Mouse (Mus musculus): ENCODE results near the gene 2210407C18Rik.

The 2210407C18Rik gene

GRCm38 (mm10) chr11:58615975-58616374, at the start of gene 2210407C18Rik:
Gene 2210407C18Rik, minus strand, starts transcription at chr11:58616075.
- no peak for DNase-seq (ENCODE audit: low read depth, low spot score)

GRCm38 (mm10) chr11:58658596-58658995, 42.7 kb upstream of the 2210407C18Rik start, which contains the start of gene Olfr322:
Gene Olfr322, plus strand, starts transcription at chr11:58658782.
- no peak for DNase-seq (ENCODE audit: low read depth, low spot score)

GRCm38 (mm10) chr11:58655151-58655550, 39.3 kb upstream of the 2210407C18Rik start:
- DNase-seq (ENCODE audit: low read depth, low spot score), result no peak

GRCm38 (mm10) chr11:58643350-58643749, 27.5 kb upstream of the 2210407C18Rik start:
- DNase-seq (ENCODE audit: low read depth, low spot score), result peak; percentile 21

- DNase-seq (ENCODE audit: low read depth, low spot score), result no peak
Observed at GRCm38 (mm10) chr11:58641638-58642358, 25.9 kb upstream of the 2210407C18Rik start.

- no peak for DNase-seq (ENCODE audit: low read depth, low spot score)
Observed at GRCm38 (mm10) chr11:58641057-58641456, 25.2 kb upstream of the 2210407C18Rik start.

GRCm38 (mm10) chr11:58640272-58640867, 24.5 kb upstream of the 2210407C18Rik start, which contains the start of gene Trim58:
Gene Trim58, plus strand, starts transcription at chr11:58640465.
- DNase-seq (ENCODE audit: low read depth, low spot score), result peak; percentile 17

GRCm38 (mm10) chr11:58638176-58638701, 22.4 kb upstream of the 2210407C18Rik start:
- DNase-seq (ENCODE audit: low read depth, low spot score), result no peak

- peak; percentile 63 for DNase-seq (ENCODE audit: low read depth, low spot score)
Observed at GRCm38 (mm10) chr11:58636376-58636977, 20.6 kb upstream of the 2210407C18Rik start.

GRCm38 (mm10) chr11:58634878-58635277, 19.0 kb upstream of the 2210407C18Rik start:
- no peak for DNase-seq (ENCODE audit: low read depth, low spot score)

GRCm38 (mm10) chr11:58630401-58630800, 14.5 kb upstream of the 2210407C18Rik start, which contains the start of gene Olfr323:
Gene Olfr323, minus strand, starts transcription at chr11:58630501.
- DNase-seq (ENCODE audit: low read depth, low spot score), result no peak

- no peak for DNase-seq (ENCODE audit: low read depth, low spot score)
Observed at GRCm38 (mm10) chr11:58626146-58626545, 10.3 kb upstream of the 2210407C18Rik start.

GRCm38 (mm10) chr11:58618793-58619192, 2.9 kb upstream of the 2210407C18Rik start:
- DNase-seq (ENCODE audit: low read depth, low spot score), result no peak

GRCm38 (mm10) chr11:58618369-58618768, 2.5 kb upstream of the 2210407C18Rik start:
- no peak for DNase-seq (ENCODE audit: low read depth, low spot score)

GRCm38 (mm10) chr11:58614526-58614925, 1.3 kb downstream of the 2210407C18Rik start:
- no peak for DNase-seq (ENCODE audit: low read depth, low spot score)

GRCm38 (mm10) chr11:58613359-58613758, 2.5 kb downstream of the 2210407C18Rik start:
- DNase-seq (ENCODE audit: low read depth, low spot score), result no peak

- DNase-seq (ENCODE audit: low read depth, low spot score), result no peak
Observed at GRCm38 (mm10) chr11:58607030-58607429, 8.8 kb downstream of the 2210407C18Rik start.

- DNase-seq (ENCODE audit: low read depth, low spot score), result no peak
Observed at GRCm38 (mm10) chr11:58606177-58606919, 9.5 kb downstream of the 2210407C18Rik start.

- DNase-seq (ENCODE audit: low read depth, low spot score), result no peak
Observed at GRCm38 (mm10) chr11:58605228-58605627, 10.6 kb downstream of the 2210407C18Rik start.

- no peak for DNase-seq (ENCODE audit: low read depth, low spot score)
Observed at GRCm38 (mm10) chr11:58604688-58605087, 11.2 kb downstream of the 2210407C18Rik start.

GRCm38 (mm10) chr11:58602800-58603560, 12.9 kb downstream of the 2210407C18Rik start:
- no peak for DNase-seq (ENCODE audit: low read depth, low spot score)

Measured in forelimb bud, embryonic 11.5 days (tissue).